Mouse (Mus musculus): ENCODE measurements around the gene Glis3. TPM values are rescaled to one million over a fixed set of nuclear protein-coding genes. Genes with fewer than 3 reads are reported as not detected.

Gene Glis3
- polyA plus RNA-seq, 1 experiment from 2014 or later = 1.8 TPM

- Histone ChIP-seq H3K4me3 (ENCODE audit: low read depth, low read length) (no peak overlapping the region), H3K27me3 (ENCODE audit: control insufficient read depth, insufficient read depth, low read length) (no peaks in the 10 kb centered on the region), H3K9ac (replicated peaks; ENCODE audit: low read depth, low read length) (no peak overlapping the region), H3K4me1 (ENCODE audit: control insufficient read depth, insufficient read depth, low read length) (no peaks in the 10 kb centered on the region), H3K27ac (ENCODE audit: low read length) (no peak overlapping the region), H3K36me3 (ENCODE audit: control insufficient read depth, insufficient read depth, low read length) (no peaks in the 10 kb centered on the region), H3K4me2 (replicated peaks; ENCODE audit: low read depth, low read length) (no peak overlapping the region), H3K9me3 (ENCODE audit: control insufficient read depth, low read depth, low read length) (no peaks in the 10 kb centered on the region)
- WGBS = 86% methylated on average over 5 of the region's 5 CpGs
- no peak for ATAC-seq (ENCODE audit: insufficient number of reproducible peaks, insufficient read depth, low FRiP score, low read depth)
Observed at GRCm38 (mm10) chr19:28416069-28416468, 263.8 kb downstream of the Glis3 start.

GRCm38 (mm10) chr19:28408787-28409186, 271.1 kb downstream of the Glis3 start:
- H3K27ac ChIP-seq (ENCODE audit: low read length) = no peak overlapping the region
- H3K4me1 ChIP-seq (ENCODE audit: control insufficient read depth, insufficient read depth, low read length) = no peaks in the 10 kb centered on the region
- WGBS = 78% methylated on average over 3 of the region's 3 CpGs
- no peak overlapping the region for H3K4me3 ChIP-seq (ENCODE audit: low read depth, low read length)
- no peak overlapping the region for H3K9ac ChIP-seq (replicated peaks; ENCODE audit: low read depth, low read length)
- no peaks in the 10 kb centered on the region for H3K9me3 ChIP-seq (ENCODE audit: control insufficient read depth, low read depth, low read length)
- no peaks in the 10 kb centered on the region for H3K36me3 ChIP-seq (ENCODE audit: control insufficient read depth, insufficient read depth, low read length)
- no peaks in the 10 kb centered on the region for H3K27me3 ChIP-seq (ENCODE audit: control insufficient read depth, insufficient read depth, low read length)
- no peak for ATAC-seq (ENCODE audit: insufficient number of reproducible peaks, insufficient read depth, low FRiP score, low read depth)
- H3K4me2 ChIP-seq (replicated peaks; ENCODE audit: low read depth, low read length) = no peak overlapping the region

GRCm38 (mm10) chr19:28402956-28403355, 276.9 kb downstream of the Glis3 start:
- Histone ChIP-seq H3K9me3 (ENCODE audit: control insufficient read depth, low read depth, low read length) (no peaks in the 10 kb centered on the region), H3K27me3 (ENCODE audit: control insufficient read depth, insufficient read depth, low read length) (no peaks in the 10 kb centered on the region), H3K27ac (ENCODE audit: low read length) (no peak overlapping the region), H3K4me2 (replicated peaks; ENCODE audit: low read depth, low read length) (no peak overlapping the region), H3K4me3 (ENCODE audit: low read depth, low read length) (no peak overlapping the region), H3K9ac (replicated peaks; ENCODE audit: low read depth, low read length) (no peak overlapping the region), H3K4me1 (ENCODE audit: control insufficient read depth, insufficient read depth, low read length) (no peaks in the 10 kb centered on the region), H3K36me3 (ENCODE audit: control insufficient read depth, insufficient read depth, low read length) (no peaks in the 10 kb centered on the region)
- no peak for ATAC-seq (ENCODE audit: insufficient number of reproducible peaks, insufficient read depth, low FRiP score, low read depth)
- 59% methylated on average over 6 of the region's 6 CpGs for WGBS

- ATAC-seq (ENCODE audit: insufficient number of reproducible peaks, insufficient read depth, low FRiP score, low read depth) = no peak
- Histone ChIP-seq H3K27me3 (ENCODE audit: control insufficient read depth, insufficient read depth, low read length) (no peaks in the 10 kb centered on the region), H3K4me1 (ENCODE audit: control insufficient read depth, insufficient read depth, low read length) (peaks cover 3% of the 10 kb centered on the region; the same call in 1 of the 2 replicates), H3K9me3 (ENCODE audit: control insufficient read depth, low read depth, low read length) (no peaks in the 10 kb centered on the region), H3K4me3 (ENCODE audit: low read depth, low read length) (no peak overlapping the region), H3K9ac (replicated peaks; ENCODE audit: low read depth, low read length) (no peak overlapping the region), H3K27ac (ENCODE audit: low read length) (no peak overlapping the region), H3K4me2 (replicated peaks; ENCODE audit: low read depth, low read length) (no peak overlapping the region), H3K36me3 (ENCODE audit: control insufficient read depth, insufficient read depth, low read length) (no peaks in the 10 kb centered on the region)
- WGBS = 59% methylated on average over 1 of the region's 1 CpGs
Observed at GRCm38 (mm10) chr19:28395584-28395861, 284.4 kb downstream of the Glis3 start.

GRCm38 (mm10) chr19:28394826-28395583, 284.9 kb downstream of the Glis3 start:
- H3K27me3 ChIP-seq (ENCODE audit: control insufficient read depth, insufficient read depth, low read length) = no peaks in the 10 kb centered on the region
- no peaks in the 10 kb centered on the region for H3K9me3 ChIP-seq (ENCODE audit: control insufficient read depth, low read depth, low read length)
- no peaks in the 10 kb centered on the region for H3K36me3 ChIP-seq (ENCODE audit: control insufficient read depth, insufficient read depth, low read length)
- WGBS = 30% methylated on average over 12 of the region's 12 CpGs
- no peak for ATAC-seq (ENCODE audit: insufficient number of reproducible peaks, insufficient read depth, low FRiP score, low read depth)
- 0 out of 2 replicates have a peak overlapping the region, but pooled peaks have one; percentile 6 for H3K4me2 ChIP-seq (replicated peaks; ENCODE audit: low read depth, low read length)
- no peak overlapping the region for H3K9ac ChIP-seq (replicated peaks; ENCODE audit: low read depth, low read length)
- H3K27ac ChIP-seq (ENCODE audit: low read length) = no peak overlapping the region
- peaks cover 3% of the 10 kb centered on the region; the same call in 1 of the 2 replicates for H3K4me1 ChIP-seq (ENCODE audit: control insufficient read depth, insufficient read depth, low read length)
- H3K4me3 ChIP-seq (ENCODE audit: low read depth, low read length) = no peak overlapping the region

GRCm38 (mm10) chr19:28393766-28394165, 286.1 kb downstream of the Glis3 start:
- peaks cover 3% of the 10 kb centered on the region; the same call in 1 of the 2 replicates for H3K4me1 ChIP-seq (ENCODE audit: control insufficient read depth, insufficient read depth, low read length)
- no peaks in the 10 kb centered on the region for H3K27me3 ChIP-seq (ENCODE audit: control insufficient read depth, insufficient read depth, low read length)
- no peaks in the 10 kb centered on the region for H3K9me3 ChIP-seq (ENCODE audit: control insufficient read depth, low read depth, low read length)
- WGBS = 36% methylated on average over 7 of the region's 7 CpGs
- no peak overlapping the region for H3K4me3 ChIP-seq (ENCODE audit: low read depth, low read length)
- H3K9ac ChIP-seq (replicated peaks; ENCODE audit: low read depth, low read length) = no peak overlapping the region
- no peaks in the 10 kb centered on the region for H3K36me3 ChIP-seq (ENCODE audit: control insufficient read depth, insufficient read depth, low read length)
- H3K4me2 ChIP-seq (replicated peaks; ENCODE audit: low read depth, low read length) = no peak overlapping the region
- ATAC-seq (ENCODE audit: insufficient number of reproducible peaks, insufficient read depth, low FRiP score, low read depth) = 0 out of 2 replicates have a peak, but pooled peaks have one; percentile 4
- H3K27ac ChIP-seq (ENCODE audit: low read length) = no peak overlapping the region

- H3K4me1 ChIP-seq (ENCODE audit: control insufficient read depth, insufficient read depth, low read length) = peaks cover 3% of the 10 kb centered on the region; the same call in 1 of the 2 replicates
- H3K27ac ChIP-seq (ENCODE audit: low read length) = no peak overlapping the region
- WGBS = 86% methylated on average over 3 of the region's 3 CpGs
- no peak overlapping the region for H3K4me3 ChIP-seq (ENCODE audit: low read depth, low read length)
- no peak overlapping the region for H3K9ac ChIP-seq (replicated peaks; ENCODE audit: low read depth, low read length)
- no peaks in the 10 kb centered on the region for H3K27me3 ChIP-seq (ENCODE audit: control insufficient read depth, insufficient read depth, low read length)
- no peak for ATAC-seq (ENCODE audit: insufficient number of reproducible peaks, insufficient read depth, low FRiP score, low read depth)
- H3K36me3 ChIP-seq (ENCODE audit: control insufficient read depth, insufficient read depth, low read length) = no peaks in the 10 kb centered on the region
- H3K9me3 ChIP-seq (ENCODE audit: control insufficient read depth, low read depth, low read length) = no peaks in the 10 kb centered on the region
- H3K4me2 ChIP-seq (replicated peaks; ENCODE audit: low read depth, low read length) = no peak overlapping the region
Observed at GRCm38 (mm10) chr19:28392838-28393237, 287.0 kb downstream of the Glis3 start.

- no peaks in the 10 kb centered on the region for H3K36me3 ChIP-seq (ENCODE audit: control insufficient read depth, insufficient read depth, low read length)
- H3K4me1 ChIP-seq (ENCODE audit: control insufficient read depth, insufficient read depth, low read length) = peaks cover 3% of the 10 kb centered on the region; the same call in 1 of the 2 replicates
- 73% methylated on average over 4 of the region's 4 CpGs for WGBS
- H3K27ac ChIP-seq (ENCODE audit: low read length) = no peak overlapping the region
- H3K9me3 ChIP-seq (ENCODE audit: control insufficient read depth, low read depth, low read length) = no peaks in the 10 kb centered on the region
- H3K9ac ChIP-seq (replicated peaks; ENCODE audit: low read depth, low read length) = no peak overlapping the region
- no peak for ATAC-seq (ENCODE audit: insufficient number of reproducible peaks, insufficient read depth, low FRiP score, low read depth)
- no peak overlapping the region for H3K4me2 ChIP-seq (replicated peaks; ENCODE audit: low read depth, low read length)
- H3K4me3 ChIP-seq (ENCODE audit: low read depth, low read length) = no peak overlapping the region
- no peaks in the 10 kb centered on the region for H3K27me3 ChIP-seq (ENCODE audit: control insufficient read depth, insufficient read depth, low read length)
Observed at GRCm38 (mm10) chr19:28390920-28391319, 289.0 kb downstream of the Glis3 start.

GRCm38 (mm10) chr19:28389146-28389545, 290.7 kb downstream of the Glis3 start:
- WGBS = 67% methylated on average over 5 of the region's 5 CpGs
- no peak overlapping the region for H3K9ac ChIP-seq (replicated peaks; ENCODE audit: low read depth, low read length)
- no peak for ATAC-seq (ENCODE audit: insufficient number of reproducible peaks, insufficient read depth, low FRiP score, low read depth)
- no peak overlapping the region for H3K27ac ChIP-seq (ENCODE audit: low read length)
- no peaks in the 10 kb centered on the region for H3K36me3 ChIP-seq (ENCODE audit: control insufficient read depth, insufficient read depth, low read length)
- no peaks in the 10 kb centered on the region for H3K9me3 ChIP-seq (ENCODE audit: control insufficient read depth, low read depth, low read length)
- H3K27me3 ChIP-seq (ENCODE audit: control insufficient read depth, insufficient read depth, low read length) = no peaks in the 10 kb centered on the region
- H3K4me3 ChIP-seq (ENCODE audit: low read depth, low read length) = no peak overlapping the region
- H3K4me1 ChIP-seq (ENCODE audit: control insufficient read depth, insufficient read depth, low read length) = no peaks in the 10 kb centered on the region
- H3K4me2 ChIP-seq (replicated peaks; ENCODE audit: low read depth, low read length) = no peak overlapping the region

All from stomach, embryonic 14.5 days (tissue).